Mouse (Mus musculus) left cerebral cortex, adult 9 months (tissue): ENCODE results near the gene Tex30.

Source experiments
- DNase-seq, 2 experiments: peaks; one replicate each; pipeline ENCODE4 v3.0.0; 2022; ENCODE audit warnings: low spot score in 2 of 2

Gene Tex30

GRCm38 (mm10) chr1:44042555-44042915, 59.7 kb downstream of the Tex30 start:
- no peak for DNase-seq

GRCm38 (mm10) chr1:44041797-44042554, 60.3 kb downstream of the Tex30 start:
- DNase-seq, result peak in 1 of 2 experiments; percentile 47
